Mouse (Mus musculus): Measurements from ENCODE around the gene Trim63. TPM values are rescaled to one million over a fixed set of nuclear protein-coding genes. Genes with fewer than 3 reads are reported as not detected.

Trim63 gene
- polyA plus RNA-seq, 1 experiment = 0.46 TPM

- Histone ChIP-seq H3K4me1 (ENCODE audit: control insufficient read depth, insufficient read depth, insufficient read length, low read length) (no peaks in the 10 kb centered on the region), H3K27ac (ENCODE audit: insufficient read depth, low read depth, low read length) (no peak overlapping the region), H3K36me3 (ENCODE audit: control insufficient read depth, insufficient read depth, low read length) (peaks cover 14% of the 10 kb centered on the region), H3K27me3 (ENCODE audit: control insufficient read depth, insufficient read depth, low read length) (no peaks in the 10 kb centered on the region), H3K4me3 (ENCODE audit: low read depth, low read length) (peak overlapping the region; percentile 31)
- no peak for TF ChIP-seq CTCF (IDR thresholded peaks at IDR 0.05; ENCODE audit: extremely low read depth, insufficient read length, insufficient replicate concordance, low read depth, low read length)
- no peak for TF ChIP-seq POLR2A (IDR thresholded peaks at IDR 0.05; ENCODE audit: low read depth, low read length)
- 2% methylated on average over 14 of the region's 14 CpGs for WGBS
Observed at GRCm38 (mm10) chr4:134273417-134274345, 41.2 kb upstream of the Trim63 start.

- TF ChIP-seq POLR2A (IDR thresholded peaks at IDR 0.05; ENCODE audit: low read depth, low read length) = no peak
- TF ChIP-seq CTCF (IDR thresholded peaks at IDR 0.05; ENCODE audit: extremely low read depth, insufficient read length, insufficient replicate concordance, low read depth, low read length) = no peak
- Histone ChIP-seq H3K4me3 (ENCODE audit: low read depth, low read length) (no peak overlapping the region), H3K4me1 (ENCODE audit: control insufficient read depth, insufficient read depth, insufficient read length, low read length) (peaks cover 6% of the 10 kb centered on the region; the same call in 1 of the 2 replicates), H3K27ac (ENCODE audit: insufficient read depth, low read depth, low read length) (peak overlapping the region; percentile 86), H3K36me3 (ENCODE audit: control insufficient read depth, insufficient read depth, low read length) (peaks cover 23% of the 10 kb centered on the region), H3K27me3 (ENCODE audit: control insufficient read depth, insufficient read depth, low read length) (no peaks in the 10 kb centered on the region)
- 42% methylated on average over 2 of the region's 2 CpGs for WGBS
Observed at GRCm38 (mm10) chr4:134284942-134285341, 30.0 kb upstream of the Trim63 start.

GRCm38 (mm10) chr4:134286226-134287167 lies 28.4 kb upstream of the Trim63 start:
- peak; percentile 48; the same call in 1 of the 2 replicates for TF ChIP-seq POLR2A (IDR thresholded peaks at IDR 0.05; ENCODE audit: low read depth, low read length)
- TF ChIP-seq CTCF (IDR thresholded peaks at IDR 0.05; ENCODE audit: extremely low read depth, insufficient read length, insufficient replicate concordance, low read depth, low read length) = no peak
- peak overlapping the region; percentile 86 for H3K27ac ChIP-seq (ENCODE audit: insufficient read depth, low read depth, low read length)
- no peaks in the 10 kb centered on the region for H3K27me3 ChIP-seq (ENCODE audit: control insufficient read depth, insufficient read depth, low read length)
- H3K36me3 ChIP-seq (ENCODE audit: control insufficient read depth, insufficient read depth, low read length) = peaks cover 17% of the 10 kb centered on the region
- peaks cover 6% of the 10 kb centered on the region; the same call in 1 of the 2 replicates for H3K4me1 ChIP-seq (ENCODE audit: control insufficient read depth, insufficient read depth, insufficient read length, low read length)
- WGBS = under 1% methylated on average over 59 of the region's 59 CpGs
- H3K4me3 ChIP-seq (ENCODE audit: low read depth, low read length) = peak overlapping the region; percentile 91

- Histone ChIP-seq H3K27me3 (ENCODE audit: control insufficient read depth, insufficient read depth, low read length) (no peaks in the 10 kb centered on the region), H3K4me3 (ENCODE audit: low read depth, low read length) (peak overlapping the region; percentile 91), H3K36me3 (ENCODE audit: control insufficient read depth, insufficient read depth, low read length) (peaks cover 13% of the 10 kb centered on the region), H3K27ac (ENCODE audit: insufficient read depth, low read depth, low read length) (peak overlapping the region; percentile 95), H3K4me1 (ENCODE audit: control insufficient read depth, insufficient read depth, insufficient read length, low read length) (peaks cover 6% of the 10 kb centered on the region; the same call in 1 of the 2 replicates)
- TF ChIP-seq CTCF (IDR thresholded peaks at IDR 0.05; ENCODE audit: extremely low read depth, insufficient read length, insufficient replicate concordance, low read depth, low read length) (peak; percentile 6; the same call in 1 of the 2 replicates), POLR2A (IDR thresholded peaks at IDR 0.05; ENCODE audit: low read depth, low read length) (peak; percentile 86; the same call in 1 of the 2 replicates)
- WGBS = under 1% methylated on average over 54 of the region's 59 CpGs
Observed at GRCm38 (mm10) chr4:134287168-134287564, 27.8 kb upstream of the Trim63 start.

- peaks cover 10% of the 10 kb centered on the region for H3K36me3 ChIP-seq (ENCODE audit: control insufficient read depth, insufficient read depth, low read length)
- no peaks in the 10 kb centered on the region for H3K27me3 ChIP-seq (ENCODE audit: control insufficient read depth, insufficient read depth, low read length)
- H3K27ac ChIP-seq (ENCODE audit: insufficient read depth, low read depth, low read length) = peak within 1 kb of the TSS; percentile 95
- TF ChIP-seq POLR2A (IDR thresholded peaks at IDR 0.05; ENCODE audit: low read depth, low read length) = no peak; the same call in 1 of the 2 replicates
- no peak for TF ChIP-seq CTCF (IDR thresholded peaks at IDR 0.05; ENCODE audit: extremely low read depth, insufficient read length, insufficient replicate concordance, low read depth, low read length)
- under 1% methylated on average over 43 of the region's 43 CpGs for WGBS
- peaks cover 6% of the 10 kb centered on the region; the same call in 1 of the 2 replicates for H3K4me1 ChIP-seq (ENCODE audit: control insufficient read depth, insufficient read depth, insufficient read length, low read length)
- peak within 1 kb of the TSS; percentile 91 for H3K4me3 ChIP-seq (ENCODE audit: low read depth, low read length)
Observed at GRCm38 (mm10) chr4:134287575-134288025, 27.3 kb upstream of the Trim63 start, which contains the start of gene Pdik1l. Gene Pdik1l, minus strand, starts transcription at chr4:134287895.

GRCm38 (mm10) chr4:134288397-134289256 lies 26.3 kb upstream of the Trim63 start:
- H3K4me3 ChIP-seq (ENCODE audit: low read depth, low read length) = peak overlapping the region; percentile 7; the same call in 1 of the 2 replicates
- peaks cover 4% of the 10 kb centered on the region for H3K36me3 ChIP-seq (ENCODE audit: control insufficient read depth, insufficient read depth, low read length)
- H3K27ac ChIP-seq (ENCODE audit: insufficient read depth, low read depth, low read length) = peak overlapping the region; percentile 95
- peaks cover 6% of the 10 kb centered on the region; the same call in 1 of the 2 replicates for H3K4me1 ChIP-seq (ENCODE audit: control insufficient read depth, insufficient read depth, insufficient read length, low read length)
- no peak for TF ChIP-seq CTCF (IDR thresholded peaks at IDR 0.05; ENCODE audit: extremely low read depth, insufficient read length, insufficient replicate concordance, low read depth, low read length)
- no peak for TF ChIP-seq POLR2A (IDR thresholded peaks at IDR 0.05; ENCODE audit: low read depth, low read length)
- 16% methylated on average over 11 of the region's 11 CpGs for WGBS
- no peaks in the 10 kb centered on the region for H3K27me3 ChIP-seq (ENCODE audit: control insufficient read depth, insufficient read depth, low read length)

Measured in small intestine, adult 2 months (tissue).